Mouse (Mus musculus): ENCODE data around the gene Prrx2.

The Prrx2 gene

GRCm38 (mm10) chr2:30870863-30871262, 36.1 kb downstream of the Prrx2 start:
- DNase-seq (ENCODE audit: low spot score in 2 of 2), result no peak

DNA sequence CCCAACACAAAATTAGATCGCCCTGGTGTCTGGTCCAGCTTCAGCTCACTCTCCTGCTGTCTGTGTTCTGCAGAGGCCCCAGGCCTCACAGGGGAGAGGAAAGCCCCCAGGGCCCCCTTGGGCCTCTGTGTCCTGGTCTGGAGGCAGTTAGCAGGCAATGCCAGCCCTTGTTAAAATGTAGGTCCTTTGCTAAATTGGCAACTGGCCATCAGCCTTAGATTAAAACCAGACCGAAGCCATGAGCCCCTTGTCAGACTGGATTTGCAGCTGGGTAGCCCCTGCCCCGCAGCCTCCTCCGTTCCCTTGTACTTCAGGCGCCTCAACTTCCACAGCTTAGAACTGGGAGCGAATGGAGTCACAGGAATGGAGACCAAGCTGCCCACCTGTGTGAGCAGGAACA, 37.9 kb downstream of the Prrx2 start:
- no peak for DNase-seq (ENCODE audit: low spot score in 2 of 2)

GRCm38 (mm10) chr2:30874445-30874844, 39.7 kb downstream of the Prrx2 start:
- DNase-seq (ENCODE audit: low spot score in 2 of 2), result no peak

DNA sequence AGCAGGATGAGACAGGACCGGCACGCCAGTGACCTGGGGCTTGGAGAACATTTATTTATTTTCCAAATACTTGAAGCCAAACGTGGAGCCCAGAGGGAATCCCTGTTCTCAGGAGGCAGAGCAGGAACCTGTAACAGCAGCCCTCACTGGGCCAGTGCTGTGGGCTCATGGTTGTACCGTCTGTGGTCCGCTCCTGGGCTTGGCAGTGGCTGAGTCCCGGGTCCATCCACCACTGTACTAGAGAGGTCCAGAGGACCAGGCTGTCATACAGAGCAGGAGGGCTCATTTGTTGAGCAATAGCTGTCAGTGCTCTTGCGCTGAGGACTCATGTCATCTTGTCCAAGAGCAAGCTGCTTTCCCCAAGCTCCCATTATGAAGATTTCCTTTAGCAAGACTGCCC, 40.3 kb downstream of the Prrx2 start:
- no peak for DNase-seq (ENCODE audit: low spot score in 2 of 2)

DNA sequence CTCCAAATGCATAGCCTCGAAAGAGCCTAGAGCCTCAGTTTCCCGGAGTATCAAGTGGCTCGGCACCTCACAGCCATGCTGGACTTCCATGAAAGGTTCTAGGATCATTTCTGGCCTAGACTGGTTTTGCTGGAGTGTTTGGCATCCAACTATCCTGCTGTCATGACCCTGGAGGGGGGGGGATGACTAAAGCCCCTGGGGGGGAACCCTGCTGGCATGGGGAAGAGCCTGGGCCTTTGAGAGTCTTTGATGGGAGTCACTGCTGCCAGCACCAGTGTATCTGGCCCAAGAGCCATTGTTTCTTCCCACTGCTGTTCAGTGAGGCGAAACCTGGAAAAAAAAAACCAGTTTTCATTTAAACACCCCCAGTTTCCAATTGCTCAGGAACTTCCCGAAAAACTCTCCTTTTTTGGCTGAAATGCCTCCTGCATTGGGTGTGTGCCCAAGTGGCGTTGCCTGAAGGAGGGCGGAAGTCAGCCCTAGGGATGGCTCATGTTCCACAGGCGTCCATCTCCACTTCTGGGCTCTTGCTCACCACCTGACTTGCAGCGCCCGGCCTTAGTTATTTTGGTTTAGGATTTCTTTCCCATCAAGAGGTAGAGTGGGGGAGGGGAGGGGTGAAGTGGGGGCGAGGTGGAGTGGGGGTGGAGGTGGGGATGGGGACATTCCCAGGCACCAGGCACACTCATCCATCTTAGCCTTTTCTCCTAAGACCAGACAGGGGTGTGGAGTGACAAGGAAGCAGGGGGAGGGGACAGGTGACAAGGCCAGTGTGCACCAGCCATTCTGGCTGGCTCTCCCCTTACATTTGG, 41.1 kb downstream of the Prrx2 start:
- no peak for DNase-seq (ENCODE audit: low spot score in 2 of 2)

GRCm38 (mm10) chr2:30879481-30879880, 44.7 kb downstream of the Prrx2 start:
- no peak for DNase-seq (ENCODE audit: low spot score in 2 of 2)

GRCm38 (mm10) chr2:30881215-30881614, 46.4 kb downstream of the Prrx2 start:
- DNase-seq (ENCODE audit: low spot score in 2 of 2), result no peak

DNA sequence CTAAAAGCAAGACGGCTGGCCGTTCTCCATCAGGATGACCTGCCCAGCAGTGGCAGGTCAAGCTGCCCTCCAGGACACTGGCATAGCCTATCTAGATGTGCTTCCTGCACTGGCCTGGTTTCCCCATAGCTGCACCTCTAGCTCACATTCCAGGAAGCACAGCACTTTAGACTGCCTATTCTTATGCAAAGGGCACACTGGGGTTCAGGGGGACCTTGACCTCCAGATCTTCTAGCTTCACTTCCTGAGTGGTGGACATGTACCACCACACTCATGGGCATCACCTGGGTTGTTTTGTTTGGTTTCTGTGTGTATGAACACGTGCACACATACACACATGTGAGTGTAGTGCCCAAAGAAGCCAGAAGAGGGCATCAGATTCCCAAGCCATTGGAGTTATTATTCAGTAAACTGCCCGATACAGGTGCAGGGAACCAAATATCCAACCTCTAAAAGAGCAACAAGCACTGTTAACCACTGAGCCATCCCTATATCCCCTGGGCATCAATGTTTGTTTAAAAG, 50.1 kb downstream of the Prrx2 start:
- no peak for DNase-seq (ENCODE audit: low spot score in 2 of 2)

GRCm38 (mm10) chr2:30885453-30886163, 50.8 kb downstream of the Prrx2 start:
- DNase-seq (ENCODE audit: low spot score in 2 of 2), result no peak

- peak in 1 of 2 experiments; percentile 25 for DNase-seq (ENCODE audit: low spot score in 2 of 2)
Measured at GRCm38 (mm10) chr2:30891002-30891401, 56.2 kb downstream of the Prrx2 start.

- DNase-seq (ENCODE audit: low spot score in 2 of 2), result no peak
Measured at GRCm38 (mm10) chr2:30893399-30893798, 58.6 kb downstream of the Prrx2 start.

DNA sequence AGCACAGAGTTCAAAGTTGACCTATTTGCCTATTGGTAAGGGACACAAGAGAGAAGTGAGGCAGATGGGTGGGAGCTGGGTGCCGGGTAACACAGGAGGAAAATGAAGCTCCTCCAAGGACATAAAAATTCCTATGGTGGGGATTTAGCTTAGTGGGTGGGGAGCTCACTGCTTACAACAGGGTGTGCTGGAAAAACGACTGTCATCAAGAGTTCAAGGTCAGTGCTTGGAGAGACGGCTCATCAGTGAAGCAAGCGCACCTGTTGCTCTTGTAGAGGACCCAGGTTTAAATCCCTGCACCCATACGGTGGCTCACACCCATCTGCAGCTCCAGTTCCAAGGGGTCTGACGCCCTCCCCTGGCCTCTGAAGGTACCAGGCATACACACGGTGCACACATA, 59.2 kb downstream of the Prrx2 start:
- DNase-seq (ENCODE audit: low spot score in 2 of 2), result no peak

GRCm38 (mm10) chr2:30897291-30897690, 62.5 kb downstream of the Prrx2 start:
- no peak for DNase-seq (ENCODE audit: low spot score in 2 of 2)

- no peak for DNase-seq (ENCODE audit: low spot score in 2 of 2)
Measured at GRCm38 (mm10) chr2:30899397-30900069, 64.8 kb downstream of the Prrx2 start.

GRCm38 (mm10) chr2:30901646-30902160, 66.9 kb downstream of the Prrx2 start:
- no peak for DNase-seq (ENCODE audit: low spot score in 2 of 2)

DNA sequence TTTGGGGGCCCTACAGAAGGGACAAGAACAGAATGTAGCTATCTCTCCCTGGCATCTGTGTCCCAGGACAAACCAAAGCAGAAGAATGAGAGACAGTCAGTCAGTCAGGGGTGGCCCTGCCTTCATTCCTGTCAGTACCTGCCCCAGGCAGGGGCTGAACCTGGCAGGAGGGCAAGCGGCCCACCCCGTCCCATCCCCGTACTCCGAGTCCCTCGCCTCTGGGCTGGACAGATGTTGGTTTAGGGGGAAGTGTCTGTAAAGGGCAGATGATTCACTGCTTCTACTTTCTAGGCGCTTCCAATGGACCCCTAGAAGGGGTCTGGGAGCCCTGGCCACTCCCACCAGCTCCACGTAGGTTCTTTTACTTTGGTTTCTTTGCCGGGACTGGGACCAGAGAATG, 67.5 kb downstream of the Prrx2 start:
- DNase-seq (ENCODE audit: low spot score in 2 of 2), result no peak

DNA sequence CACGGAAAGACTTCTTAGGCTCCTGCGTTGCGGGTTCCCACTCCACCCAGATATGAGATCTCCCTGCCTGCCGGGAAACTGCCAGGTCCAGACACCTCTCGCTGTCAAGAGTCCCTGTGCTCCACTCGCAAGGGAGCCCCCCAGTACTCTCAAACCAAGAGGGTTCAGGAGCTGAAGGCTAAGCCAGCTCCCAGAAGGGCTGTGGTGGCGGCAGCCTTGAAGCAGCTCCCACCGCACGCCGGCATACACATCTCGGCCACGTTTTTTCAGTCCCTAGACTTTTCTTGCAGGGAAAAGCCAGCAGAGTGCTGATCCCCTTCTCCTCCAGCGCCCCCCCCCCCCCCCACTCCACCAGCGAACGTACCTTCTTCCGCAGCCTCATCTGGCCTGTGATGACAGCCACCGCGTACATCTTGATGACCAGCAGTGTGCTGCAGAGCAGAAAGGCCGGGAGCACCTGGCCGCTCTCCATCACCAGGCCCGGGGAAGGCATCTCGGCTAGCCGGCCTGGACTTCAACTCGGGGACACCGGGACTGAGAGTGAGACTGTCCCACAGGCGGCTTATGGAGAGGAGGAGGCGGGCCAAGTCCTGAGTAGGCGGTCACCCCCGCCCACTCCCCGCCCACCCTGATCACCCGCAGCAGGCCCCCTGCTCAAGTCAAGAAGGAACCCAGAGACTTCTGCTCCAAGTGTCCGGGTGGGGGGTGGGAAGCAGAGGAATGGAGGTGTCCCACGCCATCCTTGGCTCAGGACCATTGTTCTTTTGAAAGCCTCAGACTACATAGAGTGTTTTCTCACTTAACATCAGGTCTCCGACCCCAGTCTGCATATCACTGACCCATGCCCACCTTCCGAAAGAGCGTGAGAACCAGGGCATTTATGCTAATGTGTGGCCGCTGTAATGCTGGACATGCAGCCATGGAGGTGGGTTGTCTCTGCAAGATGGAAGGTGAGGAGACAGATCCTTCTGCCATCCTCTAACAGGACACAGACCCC, 68.3 kb downstream of the Prrx2 start:
- DNase-seq (ENCODE audit: low spot score in 2 of 2), result no peak

DNA sequence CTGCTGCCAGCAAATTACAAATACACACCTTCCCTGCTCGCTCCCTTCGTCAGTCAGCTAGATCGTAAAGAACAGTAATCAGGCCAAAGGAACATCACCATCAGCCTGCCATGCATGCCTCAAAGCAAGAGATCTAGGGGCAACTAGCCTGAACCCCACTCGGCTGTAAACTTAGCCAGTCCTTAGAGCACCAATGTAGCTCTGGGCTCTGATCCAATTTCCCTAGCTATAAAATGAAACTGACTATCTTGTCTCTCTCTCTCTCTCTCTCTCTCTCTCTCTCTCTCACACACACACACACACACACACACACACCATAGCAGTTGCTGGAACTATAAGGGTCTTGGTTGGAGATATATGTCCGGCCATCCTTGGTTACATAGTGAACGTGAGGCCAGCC, 69.5 kb downstream of the Prrx2 start:
- no peak for DNase-seq (ENCODE audit: low spot score in 2 of 2)

DNA sequence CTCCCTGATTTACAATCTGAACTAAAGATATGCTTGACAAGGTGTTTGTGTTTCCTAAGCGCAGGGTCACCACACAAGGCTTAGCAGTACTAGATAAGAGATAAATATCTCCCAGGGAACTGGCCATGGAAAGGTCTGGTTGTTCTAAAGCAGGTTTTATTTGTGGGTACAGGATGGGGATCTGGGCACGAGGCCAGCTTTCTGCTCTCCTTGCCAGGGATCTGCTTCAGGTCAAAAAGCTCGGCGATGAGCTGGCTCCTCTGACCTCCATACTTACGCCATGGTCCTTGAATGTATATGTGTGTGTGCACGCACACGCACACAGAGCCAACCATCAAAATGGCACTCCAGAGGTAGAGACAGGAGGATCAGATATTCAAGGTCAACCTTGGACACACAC, 70.2 kb downstream of the Prrx2 start:
- no peak for DNase-seq (ENCODE audit: low spot score in 2 of 2)

GRCm38 (mm10) chr2:30905906-30906305, 71.1 kb downstream of the Prrx2 start:
- DNase-seq (ENCODE audit: low spot score in 2 of 2), result no peak

GRCm38 (mm10) chr2:30906641-30907040, 71.9 kb downstream of the Prrx2 start:
- DNase-seq (ENCODE audit: low spot score in 2 of 2), result no peak
